Mouse (Mus musculus) CH12.LX (cell line): Measurements from ENCODE around the gene Cald1.

Experiments
- BHLHE40 ChIP-seq: IDR thresholded peaks from 2 replicates; pipeline ENCODE4 v1.6.1; 2011; ENCODE audit warnings: mild to moderate bottlenecking, low read depth, low read length, improper control_type of control experiment
- CTCF ChIP-seq, 2 experiments: IDR thresholded peaks in 1 of 2; conservative IDR thresholded peaks in 1 of 2; 2 replicates each; pipeline ENCODE4 v1.5.1; 2011 to 2012; ENCODE audit warnings: low read depth in 2 of 2, low read length in 2 of 2, improper control_type of control experiment in 1 of 2, inconsistent platforms in 1 of 2, mild to moderate bottlenecking in 1 of 2, moderate library complexity in 1 of 2
- POLR2A ChIP-seq: IDR thresholded peaks from 2 replicates; pipeline ENCODE4 v1.6.1; 2011; ENCODE audit warnings: low read depth, mild to moderate bottlenecking, improper control_type of control experiment, low read length
- TCF12 ChIP-seq: IDR thresholded peaks from 2 replicates; pipeline ENCODE4 v1.6.1; 2014; ENCODE audit warnings: low read depth, mild to moderate bottlenecking, inconsistent platforms, low read length, improper control_type of control experiment
- USF2 ChIP-seq: conservative IDR thresholded peaks from 2 replicates; pipeline ENCODE4 v1.6.1; 2011; ENCODE audit warnings: low read depth, low read length, improper control_type of control experiment

GRCm38 (mm10) chr6:34600850-34601249, 2.5 kb downstream of the Cald1 start:
- TF ChIP-seq CTCF (conservative IDR thresholded peaks at IDR 0.05 in 1 of 2, IDR thresholded peaks at IDR 0.05 in 1 of 2; ENCODE audit: low read depth in 2 of 2, low read length in 2 of 2) (no peak), BHLHE40 (no peak), POLR2A (no peak), USF2 (no peak), TCF12 (no peak)
